8 mouse cellular contexts compared by ENCODE assay signal in the genomic region with DNA sequence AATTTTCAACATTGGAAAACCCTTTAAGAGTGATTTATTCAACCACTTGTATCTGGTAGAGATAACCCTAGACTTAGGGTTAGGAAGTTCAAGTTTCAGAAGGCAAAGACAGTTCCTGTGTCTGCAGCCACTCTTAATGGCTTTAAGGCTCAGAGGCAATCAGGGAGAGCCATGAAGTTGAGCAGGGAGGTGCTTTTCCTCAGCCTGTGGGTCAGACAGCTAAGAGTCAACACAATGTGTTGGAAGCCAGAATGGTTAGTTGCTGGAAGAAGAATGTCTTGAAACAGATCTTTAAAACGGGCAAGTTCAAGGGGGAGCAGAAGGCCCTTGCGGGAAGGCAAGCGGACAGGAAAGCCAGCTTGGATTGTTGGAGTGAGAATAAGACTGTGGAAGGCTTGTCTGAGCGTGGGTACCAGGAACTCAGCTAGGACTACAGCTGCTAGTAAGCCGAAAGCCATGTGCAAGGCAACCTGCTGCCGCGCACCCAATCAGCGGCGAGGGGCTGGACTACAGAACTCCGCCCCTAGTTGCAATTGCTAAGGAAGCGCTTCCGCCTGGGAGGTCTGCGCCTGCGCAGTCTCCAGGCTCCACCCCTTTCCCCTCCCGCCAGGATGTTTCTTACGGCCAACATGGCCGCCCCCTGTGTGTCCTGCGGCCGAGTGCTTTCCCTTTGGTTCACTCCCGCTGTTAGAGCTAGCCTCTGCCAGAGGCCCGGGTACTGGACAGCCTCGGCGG. TPM values are rescaled to one million over a fixed set of nuclear protein-coding genes. Genes with fewer than 3 reads are reported as not detected.
DNase-seq lines count a peak whose midpoint lies in the region; ATAC-seq and TF ChIP-seq lines count a peak whose summit lies in the region.

TSS of gene Mrps9 (plus strand) at position 571 of the 735 bp plus-strand sequence.

- H3K36me3 ChIP-seq in E14TG2a.4 (ENCODE audit: insufficient read depth, low read length), result no peaks in the 10 kb centered on the region
- no peaks in the 10 kb centered on the region for H3K36me3 ChIP-seq in forebrain, embryonic 12.5 days (replicated peaks)
- H3K36me3 ChIP-seq in heart, postnatal 0 days (replicated peaks; ENCODE audit: control insufficient read depth, insufficient read depth, low read length), result no peaks in the 10 kb centered on the region
- no peaks in the 10 kb centered on the region for H3K36me3 ChIP-seq in liver, embryonic 16.5 days (ENCODE audit: control insufficient read depth, insufficient read depth)
- H3K36me3 ChIP-seq in neural tube, embryonic 13.5 days, result no peaks in the 10 kb centered on the region
- H3K36me3 ChIP-seq in testis, adult 2 months (ENCODE audit: control insufficient read depth, insufficient read depth, low read length), result no peaks in the 10 kb centered on the region

- peaks cover 14% of the 10 kb centered on the region for H3K4me1 ChIP-seq in E14TG2a.4 (replicated peaks; ENCODE audit: low read depth, low read length)
- peaks cover 13% of the 10 kb centered on the region for H3K4me1 ChIP-seq in forebrain, embryonic 12.5 days
- H3K4me1 ChIP-seq in heart, postnatal 0 days (ENCODE audit: control insufficient read depth, insufficient read depth), result peaks cover 9% of the 10 kb centered on the region
- H3K4me1 ChIP-seq in liver, embryonic 16.5 days (ENCODE audit: control insufficient read depth, low read depth, low read length), result peaks cover 7% of the 10 kb centered on the region
- peaks cover 16% of the 10 kb centered on the region for H3K4me1 ChIP-seq in neural tube, embryonic 13.5 days (replicated peaks)
- H3K4me1 ChIP-seq in testis, adult 2 months (ENCODE audit: control insufficient read depth, insufficient read depth, low read length), result peaks cover 4% of the 10 kb centered on the region

- peak; percentile 82; the same call in 1 of the 2 replicates for TF ChIP-seq POLR2A in testis, adult 2 months (IDR thresholded peaks at IDR 0.05; ENCODE audit: control insufficient read depth, low read depth, low read length)

- 0% methylated on average over 23 of the region's 23 CpGs for WGBS in forebrain, embryonic 12.5 days
- WGBS in heart, postnatal 0 days, result under 1% methylated on average over 23 of the region's 23 CpGs
- under 1% methylated on average over 23 of the region's 23 CpGs for WGBS in liver, embryonic 16.5 days (ENCODE audit: insufficient replicate concordance)
- under 1% methylated on average over 23 of the region's 23 CpGs for WGBS in neural tube, embryonic 13.5 days

- H3K27ac ChIP-seq in forebrain, embryonic 12.5 days, result 0 out of 2 replicates have a peak within 1 kb of the TSS, but pooled peaks have one; percentile 3
- peak within 1 kb of the TSS; percentile 85 for H3K27ac ChIP-seq in heart, postnatal 0 days (ENCODE audit: low read depth)
- peak within 1 kb of the TSS; percentile 55 for H3K27ac ChIP-seq in liver, embryonic 16.5 days (ENCODE audit: low read length)
- H3K27ac ChIP-seq in neural tube, embryonic 13.5 days (replicated peaks), result peak within 1 kb of the TSS; percentile 54
- peak within 1 kb of the TSS; percentile 89 for H3K27ac ChIP-seq in testis, adult 2 months (ENCODE audit: control insufficient read depth, insufficient read depth, low read depth, low read length)

- no peak for TF ChIP-seq CTCF in E14TG2a.4 (conservative IDR thresholded peaks at IDR 0.05; ENCODE audit: low read length)
- no peak for TF ChIP-seq CTCF in heart, postnatal 0 days (IDR thresholded peaks at IDR 0.05; ENCODE audit: low read depth)
- no peak for TF ChIP-seq CTCF in testis, adult 2 months (IDR thresholded peaks at IDR 0.05; ENCODE audit: control insufficient read depth, insufficient read depth, insufficient replicate concordance, low read depth, low read length)

- peak; percentile 95 for DNase-seq in c-Kit-positive CD71-positive TER-119-positive erythroid progenitor cells, embryonic 14.5 days (ENCODE audit: low spot score)
- peak; percentile 95 for DNase-seq in heart, postnatal 0 days (ENCODE audit: low spot score)
- peak; percentile 98 for DNase-seq in kidney, postnatal 4 days

- H3K9ac ChIP-seq in forebrain, embryonic 12.5 days, result peak within 1 kb of the TSS; percentile 82
- H3K9ac ChIP-seq in heart, postnatal 0 days (replicated peaks; ENCODE audit: low read depth, low read length), result peak within 1 kb of the TSS; percentile 96
- H3K9ac ChIP-seq in liver, embryonic 16.5 days (ENCODE audit: low read depth, low read length), result peak within 1 kb of the TSS; percentile 83
- peak within 1 kb of the TSS; percentile 85 for H3K9ac ChIP-seq in neural tube, embryonic 13.5 days

- no peak for TF ChIP-seq EP300 in heart, postnatal 0 days (IDR thresholded peaks at IDR 0.05; ENCODE audit: low read depth)

- H3K4me2 ChIP-seq in forebrain, embryonic 12.5 days, result peak within 1 kb of the TSS; percentile 73
- peak within 1 kb of the TSS; percentile 76 for H3K4me2 ChIP-seq in heart, postnatal 0 days (ENCODE audit: low read depth, low read length)
- H3K4me2 ChIP-seq in liver, embryonic 16.5 days (ENCODE audit: low read depth, low read length), result peak within 1 kb of the TSS; percentile 75
- H3K4me2 ChIP-seq in neural tube, embryonic 13.5 days, result peak within 1 kb of the TSS; percentile 67

- H3K4me3 ChIP-seq in E14TG2a.4 (replicated peaks; ENCODE audit: low read length), result peak within 1 kb of the TSS; percentile 97
- H3K4me3 ChIP-seq in forebrain, embryonic 12.5 days (replicated peaks), result peak within 1 kb of the TSS; percentile 89
- H3K4me3 ChIP-seq in heart, postnatal 0 days (ENCODE audit: low read depth, low read length), result peak within 1 kb of the TSS; percentile 100
- peak within 1 kb of the TSS; percentile 96 for H3K4me3 ChIP-seq in liver, embryonic 16.5 days (ENCODE audit: low read depth, low read length)
- peak within 1 kb of the TSS; percentile 86 for H3K4me3 ChIP-seq in neural tube, embryonic 13.5 days
- peak within 1 kb of the TSS; percentile 99 for H3K4me3 ChIP-seq in testis, adult 2 months (ENCODE audit: control insufficient read depth, low read depth, low read length)

- H3K9me3 ChIP-seq in E14TG2a.4 (ENCODE audit: low read length), result no peaks in the 10 kb centered on the region
- H3K9me3 ChIP-seq in forebrain, embryonic 12.5 days, result no peaks in the 10 kb centered on the region
- no peaks in the 10 kb centered on the region for H3K9me3 ChIP-seq in heart, postnatal 0 days (replicated peaks; ENCODE audit: control insufficient read depth, low read length)
- H3K9me3 ChIP-seq in liver, embryonic 16.5 days (replicated peaks; ENCODE audit: control insufficient read depth, low read length), result no peaks in the 10 kb centered on the region
- H3K9me3 ChIP-seq in neural tube, embryonic 13.5 days, result no peaks in the 10 kb centered on the region

- no peaks in the 10 kb centered on the region for H3K27me3 ChIP-seq in E14TG2a.4 (ENCODE audit: insufficient read depth, low read length)
- no peaks in the 10 kb centered on the region for H3K27me3 ChIP-seq in forebrain, embryonic 12.5 days
- H3K27me3 ChIP-seq in heart, postnatal 0 days (ENCODE audit: control insufficient read depth, insufficient read depth, low read length), result no peaks in the 10 kb centered on the region
- no peaks in the 10 kb centered on the region for H3K27me3 ChIP-seq in liver, embryonic 16.5 days (ENCODE audit: control insufficient read depth, insufficient read depth, low read depth, low read length)
- no peaks in the 10 kb centered on the region for H3K27me3 ChIP-seq in neural tube, embryonic 13.5 days
- H3K27me3 ChIP-seq in testis, adult 2 months (ENCODE audit: control insufficient read depth, insufficient read depth, low read length), result no peaks in the 10 kb centered on the region

- ATAC-seq in forebrain, embryonic 12.5 days (ENCODE audit: low FRiP score), result peak; percentile 100
- ATAC-seq in heart, postnatal 0 days (ENCODE audit: insufficient read depth, low read depth), result peak; percentile 100
- ATAC-seq in liver, embryonic 16.5 days (ENCODE audit: low read depth), result peak; percentile 98
- peak; percentile 100 for ATAC-seq in neural tube, embryonic 13.5 days (ENCODE audit: low read depth)

RNA-seq across cellular contexts. Expression of gene Mrps9, which starts in this region (rescaled TPM):
- 46.3 and 50.4 TPM in 2 replicates for polyA plus RNA-seq in forebrain, embryonic 12.5 days (2016; fragmentation: Nextera tagmentation; extraction: Ambion mirVana)
- 41.5 and 64.3 TPM in 2 replicates for total RNA-seq in heart, postnatal 0 days (2014; rRNA removed; ENCODE audit: low replicate concordance)
- 85.0 and 85.6 TPM in 2 replicates for polyA plus RNA-seq in heart, postnatal 0 days (2015; fragmentation: Nextera tagmentation; extraction: Ambion mirVana)
- polyA plus RNA-seq in liver, embryonic 16.5 days (2015; fragmentation: Nextera tagmentation; extraction: Ambion mirVana), result 20.1 and 22.1 TPM in 2 replicates
- 35.1 and 36.3 TPM in 2 replicates for polyA plus RNA-seq in neural tube, embryonic 13.5 days (2015; fragmentation: Nextera tagmentation; extraction: Ambion mirVana)
- 24.1 and 24.3 TPM in 2 replicates for polyA plus RNA-seq in testis, adult 2 months (2012; rRNA removed)

Comparison
In these comparisons a context has a peak if more than half of its experiments do, and no peak if none do; other contexts are left out.
1. Peak in every context shown above with its lines: DNase-seq, ATAC-seq, H3K4me3 ChIP-seq and H3K27ac ChIP-seq.
2. H3K27ac ChIP-seq: peak in every context shown above with its lines; median percentile 89 in testis, adult 2 months; 85 in heart, postnatal 0 days; 55 in liver, embryonic 16.5 days; 54 in neural tube, embryonic 13.5 days; 3 in forebrain, embryonic 12.5 days.